Mouse (Mus musculus) limb, embryonic 13.5 days (tissue): Measurements from ENCODE around the gene Rcn1. TPM values are rescaled to one million over a fixed set of nuclear protein-coding genes. Genes with fewer than 3 reads are reported as not detected.

Experiments used
- polyA plus RNA-seq: library from polyadenylated mRNA; unstranded; fragments of >200 nt; fragmentation: Nextera tagmentation; extraction: Ambion mirVana; gene quantifications from 2 replicates; pipeline ENCODE4 v1.2.1, GENCODE M21; 2015

Rcn1 gene
- polyA plus RNA-seq, 1 experiment from 2014 or later: 250 TPM

Other genes with a start within 250 kb of the Rcn1 start
- 0.45 and 0.68 TPM in 2 replicates for gene Them7, start 175.0 kb downstream of the Rcn1 start, polyA plus RNA-seq